Mouse (Mus musculus) MEL (cell line): Measurements from ENCODE around the gene Chd9. TPM values are rescaled to one million over a fixed set of nuclear protein-coding genes. Genes with fewer than 3 reads are reported as not detected.

Experiments used
- DNase-seq: peaks from one replicate; pipeline ENCODE4 v3.0.0; 2011; ENCODE audit warnings: low read depth, low spot score
- H3K27ac ChIP-seq: 2 replicates; pipeline ENCODE4 v1.5.1; 2012; ENCODE audit warnings: low read depth, mild to moderate bottlenecking, control low read depth, low read length, moderate library complexity; ENCODE audit not compliant: control insufficient read depth
- H3K27me3 ChIP-seq, 2 experiments: fragments of 150-350 bp in 1 of 2; sonication (generic) in 1 of 2; 2 replicates each; pipeline ENCODE4 v1.6.1; 2012; ENCODE audit warnings: low read length in 2 of 2, mild to moderate bottlenecking in 2 of 2, improper control_type of control experiment in 1 of 2, moderate library complexity in 1 of 2; ENCODE audit not compliant: insufficient read depth in 2 of 2, control insufficient read depth in 1 of 2
- H3K36me3 ChIP-seq, 2 experiments: 2 replicates each; pipeline ENCODE4 v1.6.1; 2012 to 2014; ENCODE audit warnings: low read length in 2 of 2, improper control_type of control experiment in 1 of 2, inconsistent platforms in 1 of 2, mild to moderate bottlenecking in 1 of 2; ENCODE audit not compliant: insufficient read depth in 2 of 2, control insufficient read depth in 1 of 2
- H3K4me1 ChIP-seq, 2 experiments: fragments of 150-350 bp in 1 of 2; sonication (generic) in 1 of 2; 2 replicates each; pipeline ENCODE4 v1.6.1; 2012; ENCODE audit warnings: low read length in 2 of 2, improper control_type of control experiment in 1 of 2, mild to moderate bottlenecking in 1 of 2; ENCODE audit not compliant: insufficient read depth in 2 of 2, control insufficient read depth in 1 of 2
- H3K4me3 ChIP-seq, 2 experiments: fragments of 150-350 bp in 1 of 2; sonication (generic) in 1 of 2; 2 replicates each; pipeline ENCODE4 v1.5.1; 2012; ENCODE audit warnings: low read depth in 2 of 2, low read length in 2 of 2, mild to moderate bottlenecking in 2 of 2, moderate library complexity in 2 of 2, control low read depth in 1 of 2, improper control_type of control experiment in 1 of 2; ENCODE audit not compliant: control insufficient read depth in 1 of 2, insufficient read depth in 1 of 2
- H3K79me2 ChIP-seq: 2 replicates; pipeline ENCODE4 v1.6.1; 2012; ENCODE audit warnings: mild to moderate bottlenecking, low read length, moderate library complexity; ENCODE audit not compliant: control insufficient read depth, poor library complexity, insufficient read depth
- H3K9ac ChIP-seq: 2 replicates; pipeline ENCODE4 v1.6.1; 2012; ENCODE audit warnings: low read depth, mild to moderate bottlenecking, control low read depth, low read length, moderate library complexity; ENCODE audit not compliant: control insufficient read depth, poor library complexity, severe bottlenecking
- H3K9me3 ChIP-seq: fragments of 150-350 bp; sonication (generic); replicated peaks from 2 replicates; pipeline ENCODE4 v1.6.1; 2012; ENCODE audit warnings: mild to moderate bottlenecking, low read length, improper control_type of control experiment, moderate library complexity; ENCODE audit not compliant: insufficient read depth
- CHD1 ChIP-seq: IDR thresholded peaks from 2 replicates; pipeline ENCODE4 v1.6.1; 2012; ENCODE audit warnings: low read depth, mild to moderate bottlenecking, inconsistent platforms, low read length, improper control_type of control experiment
- E2F4 ChIP-seq: IDR thresholded peaks from 2 replicates; pipeline ENCODE4 v1.6.1; 2011; ENCODE audit warnings: low read depth, low read length, improper control_type of control experiment, borderline replicate concordance
- EP300 ChIP-seq, 2 experiments: IDR thresholded peaks; 2 replicates each; pipeline ENCODE4 v1.6.1; 2011; ENCODE audit warnings: improper control_type of control experiment in 2 of 2, low read length in 2 of 2, low read depth in 1 of 2, mild to moderate bottlenecking in 1 of 2
- ETS1 ChIP-seq: IDR thresholded peaks from 2 replicates; pipeline ENCODE4 v1.6.1; 2012; ENCODE audit warnings: low read depth, mild to moderate bottlenecking, inconsistent platforms, low read length, improper control_type of control experiment, moderate library complexity
- GABPA ChIP-seq: IDR thresholded peaks from 2 replicates; pipeline ENCODE4 v1.6.1; 2012; ENCODE audit warnings: low read depth, mild to moderate bottlenecking, inconsistent platforms, low read length, improper control_type of control experiment, moderate library complexity
- HCFC1 ChIP-seq: IDR thresholded peaks from 2 replicates; pipeline ENCODE4 v1.6.1; 2012; ENCODE audit warnings: low read depth, mild to moderate bottlenecking, inconsistent platforms, low read length, improper control_type of control experiment, moderate library complexity
- MAX ChIP-seq: IDR thresholded peaks from 2 replicates; pipeline ENCODE4 v1.6.1; 2011; ENCODE audit warnings: low read length, improper control_type of control experiment
- MEF2A ChIP-seq: IDR thresholded peaks from 2 replicates; pipeline ENCODE4 v1.6.1; 2014; ENCODE audit warnings: low read depth, mild to moderate bottlenecking, inconsistent platforms, low read length, improper control_type of control experiment; ENCODE audit not compliant: poor library complexity, insufficient replicate concordance, severe bottlenecking; ENCODE audit errors: extremely low read depth
- MXI1 ChIP-seq: IDR thresholded peaks from 2 replicates; pipeline ENCODE4 v1.6.1; 2011; ENCODE audit warnings: mild to moderate bottlenecking, low read depth, low read length, improper control_type of control experiment
- NELFE ChIP-seq: IDR thresholded peaks from 2 replicates; pipeline ENCODE4 v1.6.1; 2011; ENCODE audit warnings: low read depth, low read length, improper control_type of control experiment
- POLR2AphosphoS2 ChIP-seq: IDR thresholded peaks from 2 replicates; pipeline ENCODE4 v1.6.1; 2011; ENCODE audit warnings: low read length, improper control_type of control experiment
- RAD21 ChIP-seq: IDR thresholded peaks from 2 replicates; pipeline ENCODE4 v1.6.1; 2011; ENCODE audit warnings: mild to moderate bottlenecking, low read depth, low read length, improper control_type of control experiment
- TBP ChIP-seq: IDR thresholded peaks from 2 replicates; pipeline ENCODE4 v1.8.0; 2011; ENCODE audit warnings: low read depth, low read length, improper control_type of control experiment
- TCF12 ChIP-seq: IDR thresholded peaks from 2 replicates; pipeline ENCODE4 v1.6.1; 2014; ENCODE audit warnings: low read depth, mild to moderate bottlenecking, inconsistent platforms, low read length, improper control_type of control experiment, moderate library complexity
- ZKSCAN1 ChIP-seq: IDR thresholded peaks from 2 replicates; pipeline ENCODE4 v1.6.1; 2012; ENCODE audit warnings: low read depth, mild to moderate bottlenecking, inconsistent platforms, low read length, improper control_type of control experiment, moderate library complexity
- polyA plus RNA-seq, 2 experiments: library from polyadenylated mRNA; stranded (reverse) in 1 of 2; unstranded in 1 of 2; fragments of >175 nt in 1 of 2; fragments of >200 nt in 1 of 2; gene quantifications; 2 replicates each; pipeline versions ENCODE4 v1.2.1 to v1.2.4; 2012; ENCODE audit warnings: low replicate concordance in 2 of 2, low read depth in 1 of 2; ENCODE audit not compliant: insufficient read length in 2 of 2, insufficient read depth in 1 of 2, missing spikeins in 1 of 2
- total RNA-seq: library from RNA; depleted of rRNA; stranded (reverse); fragments of 300-350 nt; gene quantifications from 2 replicates; pipeline ENCODE4 v1.2.3, GENCODE M21; 2012; rRNA removed

Chd9 gene
- total and polyA plus RNA-seq, 3 experiments = 5.9 to 87.4 (median 40.3) TPM

GRCm38 (mm10) chr8:91094135-91094534 lies 266.0 kb downstream of the Chd9 start:
- DNase-seq = no peak
- H3K9ac ChIP-seq = no peak overlapping the region
- H3K27me3 ChIP-seq = no peaks in the 10 kb centered on the region
- H3K36me3 ChIP-seq = no peaks in the 10 kb centered on the region; a peak in 2 of 4 replicates
- no peak overlapping the region for H3K4me3 ChIP-seq
- TF ChIP-seq GABPA (no peak), NELFE (no peak), MXI1 (no peak), TCF12 (no peak), CHD1 (no peak), EP300 (IDR thresholded peaks at IDR 0.05; ENCODE audit: low read depth in 1 of 2, low read length in 2 of 2) (no peak), POLR2AphosphoS2 (no peak), MAX (no peak), ETS1 (no peak), E2F4 (no peak), HCFC1 (no peak), TBP (no peak), MEF2A (no peak), RAD21 (no peak)
- H3K4me1 ChIP-seq = no peaks in the 10 kb centered on the region
- H3K79me2 ChIP-seq = no peaks in the 10 kb centered on the region
- no peak overlapping the region for H3K27ac ChIP-seq
- H3K9me3 ChIP-seq = no peaks in the 10 kb centered on the region

DNA sequence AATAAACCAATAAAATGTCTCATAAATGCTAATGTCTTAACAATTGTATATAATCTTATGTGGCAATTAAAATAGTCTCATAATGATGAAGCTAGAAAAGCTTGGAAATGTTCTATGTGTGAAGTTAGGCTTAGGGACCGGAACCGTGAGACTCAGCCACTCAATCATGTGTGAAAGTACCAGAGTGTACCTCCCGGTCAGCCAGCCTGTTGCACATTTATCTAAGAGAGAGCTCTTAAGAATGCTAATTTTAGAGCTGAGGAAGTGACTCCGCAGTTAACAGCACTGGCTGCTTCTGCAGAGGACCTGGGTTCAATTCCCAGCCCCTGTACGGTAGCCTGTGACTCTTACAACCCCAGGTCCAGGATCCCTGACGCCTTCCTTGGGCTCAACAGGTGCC lies 270.0 kb downstream of the Chd9 start:
- Histone ChIP-seq H3K36me3 (no peaks in the 10 kb centered on the region; a peak in 2 of 4 replicates), H3K27me3 (no peaks in the 10 kb centered on the region), H3K79me2 (no peaks in the 10 kb centered on the region), H3K9ac (no peak overlapping the region), H3K4me1 (no peaks in the 10 kb centered on the region), H3K4me3 (no peak overlapping the region), H3K27ac (no peak overlapping the region), H3K9me3 (no peaks in the 10 kb centered on the region)
- no peak for DNase-seq
- no peak for TF ChIP-seq ZKSCAN1

Other genes starting within 250 kb of the Chd9 start
- gene Gm19935, start 11.0 kb upstream of the Chd9 start, total RNA-seq = not detected in 2 replicates
- gene Gm19935, start 11.0 kb upstream of the Chd9 start, polyA plus RNA-seq = not detected
- 2.9 and 4.0 TPM in 2 replicates for gene Rbl2, start 241.7 kb downstream of the Chd9 start, total RNA-seq
- 1 to 10 TPM in 1 of 2 experiments, not detected in 1; 8.4 TPM for gene Rbl2, start 241.7 kb downstream of the Chd9 start, polyA plus RNA-seq